Mouse (Mus musculus) heart, postnatal 10 days (tissue): ENCODE results near the gene Itk. TPM values are rescaled to one million over a fixed set of nuclear protein-coding genes. Genes with fewer than 3 reads are reported as not detected.
A peak's percentile ranks its signal among the peaks of the same experiment; 100 is the strongest.

ENCODE experiments used
- DNase-seq, 2 experiments: peaks; one replicate each; pipeline ENCODE4 v3.0.0; 2021
- intact Hi-C: fragments of 180-260 bp; cut with DNase I; formaldehyde crosslinking; loops from one replicate; pipeline ENCODE4 v1.15.1; 2025
- total RNA-seq, 2 experiments: library from RNA; stranded (reverse); gene quantifications; 2 replicates each; pipeline ENCODE4 v1.2.3; 2021

Gene Itk
- total RNA-seq, 2 experiments from 2014 or later: 0.50 to 0.86 TPM

GRCm38 (mm10) chr11:46286803-46287202, 102.5 kb downstream of the Itk start:
- DNase-seq: peak in 1 of 2 experiments; percentile 17
- intact Hi-C loops: loop anchor here (10.0 kb wide), 1 partner anchor 348 kb away; no protein-coding TSS in a partner anchor

- no peak for DNase-seq
- intact Hi-C loops: loop anchor here (10.0 kb wide), 1 partner anchor 351 kb away; no protein-coding TSS in a partner anchor
Measured at GRCm38 (mm10) chr11:46283800-46284199, 105.5 kb downstream of the Itk start.

- intact Hi-C loops: loop anchor here (10.0 kb wide), 1 partner anchor 352 kb away; no protein-coding TSS in a partner anchor
Measured at GRCm38 (mm10) chr11:46282612-46283011, 106.7 kb downstream of the Itk start.

GRCm38 (mm10) chr11:46278709-46279108, 110.6 kb downstream of the Itk start:
- DNase-seq: no peak
- intact Hi-C loops: no loop called here

More at GRCm38 (mm10) chr11:46282612-46283011, 106.7 kb downstream of the Itk start:
- no peak for DNase-seq

GRCm38 (mm10) chr11:46278140-46278539, 111.2 kb downstream of the Itk start:
- DNase-seq: peak in 1 of 2 experiments; percentile 13
- intact Hi-C loops: no loop called here

- intact Hi-C loops: no loop called here
- peak; percentile 30 to 49 for DNase-seq
Measured at GRCm38 (mm10) chr11:46276778-46277177, 112.5 kb downstream of the Itk start.

GRCm38 (mm10) chr11:46276168-46276567, 113.1 kb downstream of the Itk start:
- intact Hi-C loops: no loop called here
- peak; percentile 23 to 48 for DNase-seq

- intact Hi-C loops: no loop called here
- peak; percentile 78 to 85 for DNase-seq
Measured at GRCm38 (mm10) chr11:46275302-46275701, 114.0 kb downstream of the Itk start.

Other genes with a start within 250 kb of the Itk start
- gene Nipal4, start 223.0 kb downstream of the Itk start, total RNA-seq: under 1 TPM; 0.55 to 0.89 TPM
- gene Fndc9, start 154.0 kb downstream of the Itk start, total RNA-seq: not detected
- gene Cyfip2, start 76.7 kb downstream of the Itk start, total RNA-seq: 10 to 100 TPM; 29.5 to 35.3 TPM
- not detected for gene Fam71b, start 7.0 kb upstream of the Itk start, total RNA-seq
- 10 to 100 TPM; 18.8 to 19.0 TPM for gene Med7, start 47.4 kb upstream of the Itk start, total RNA-seq
- under 1 TPM; 0.22 TPM for gene Havcr2, start 65.4 kb upstream of the Itk start, total RNA-seq
- gene Gm12169, start 134.7 kb upstream of the Itk start, total RNA-seq: not detected
- not detected for gene BC053393, start 182.0 kb upstream of the Itk start, total RNA-seq
- gene Dppa1, start 239.7 kb upstream of the Itk start, total RNA-seq: not detected